Mouse (Mus musculus) embryonic facial prominence, embryonic 11.5 days (tissue): Measurements from ENCODE around the gene Stmn1. TPM values are rescaled to one million over a fixed set of nuclear protein-coding genes. Genes with fewer than 3 reads are reported as not detected.

Source experiments
- ATAC-seq: fragments of 200-750 bp; cut with Nextera tagmentation; replicated peaks from 2 replicates; pipeline ENCODE4 v1.8.0; 2017; ENCODE audit warnings: low read depth; ENCODE audit not compliant: insufficient number of reproducible peaks, low FRiP score, low TSS enrichment
- DNase-seq: peaks from one replicate; pipeline ENCODE4 v3.0.0-alpha.2; 2015; ENCODE audit warnings: low spot score
- H3K27ac ChIP-seq: fragments of 300-500 bp; sonication (generic); replicated peaks from 2 replicates; pipeline ENCODE4 v1.5.1; 2014; ENCODE audit warnings: mild to moderate bottlenecking, low read depth, low read length, control low read depth
- H3K27me3 ChIP-seq: fragments of 300-500 bp; sonication (generic); 2 replicates; pipeline ENCODE4 v1.6.1; 2014; ENCODE audit warnings: mild to moderate bottlenecking, low read length, moderate library complexity, mixed read lengths; ENCODE audit not compliant: control insufficient read depth, insufficient read depth
- H3K36me3 ChIP-seq: fragments of 300-500 bp; sonication (generic); replicated peaks from 2 replicates; pipeline ENCODE4 v1.6.1; 2014; ENCODE audit warnings: low read depth, mild to moderate bottlenecking, low read length, moderate library complexity, mixed read lengths; ENCODE audit not compliant: control insufficient read depth, insufficient read depth
- H3K4me1 ChIP-seq: fragments of 300-500 bp; sonication (generic); 2 replicates; pipeline ENCODE4 v1.6.1; 2014; ENCODE audit warnings: low read length, mixed read lengths; ENCODE audit not compliant: control insufficient read depth, insufficient read depth
- H3K4me2 ChIP-seq: fragments of 300-500 bp; sonication (generic); 2 replicates; pipeline ENCODE4 v1.6.1; 2014; ENCODE audit warnings: low read depth, mild to moderate bottlenecking, control low read depth, low read length, moderate library complexity
- H3K4me3 ChIP-seq: fragments of 300-500 bp; sonication (generic); 2 replicates; pipeline ENCODE4 v1.5.1; 2014; ENCODE audit warnings: low read depth, low read length, control low read depth
- H3K9ac ChIP-seq: fragments of 300-500 bp; sonication (generic); replicated peaks from 2 replicates; pipeline ENCODE4 v1.6.1; 2014; ENCODE audit warnings: mild to moderate bottlenecking, control low read depth, low read length
- H3K9me3 ChIP-seq: fragments of 300-500 bp; sonication (generic); replicated peaks from 2 replicates; pipeline ENCODE4 v1.6.1; 2016; ENCODE audit warnings: mild to moderate bottlenecking, low read length, inconsistent platforms, mixed read lengths; ENCODE audit not compliant: control insufficient read depth
- WGBS: fragments of 180-500 bp; shearing (Covaris S2); extraction: QIAGEN DNeasy Blood & Tissue Kit; methylation state at CpG from one replicate; pipeline ENCODE4 v1.1.7; 2014; 5-methylcytosine and 5-hydroxymethylcytosine counted together
- polyA plus RNA-seq: library from polyadenylated mRNA; unstranded; fragments of >200 nt; fragmentation: Nextera tagmentation; extraction: Ambion mirVana; gene quantifications from 2 replicates; pipeline ENCODE4 v1.2.1, GENCODE M21; 2014

Stmn1 gene
- polyA plus RNA-seq, 1 experiment from 2014 or later: 3,396 TPM

DNA sequence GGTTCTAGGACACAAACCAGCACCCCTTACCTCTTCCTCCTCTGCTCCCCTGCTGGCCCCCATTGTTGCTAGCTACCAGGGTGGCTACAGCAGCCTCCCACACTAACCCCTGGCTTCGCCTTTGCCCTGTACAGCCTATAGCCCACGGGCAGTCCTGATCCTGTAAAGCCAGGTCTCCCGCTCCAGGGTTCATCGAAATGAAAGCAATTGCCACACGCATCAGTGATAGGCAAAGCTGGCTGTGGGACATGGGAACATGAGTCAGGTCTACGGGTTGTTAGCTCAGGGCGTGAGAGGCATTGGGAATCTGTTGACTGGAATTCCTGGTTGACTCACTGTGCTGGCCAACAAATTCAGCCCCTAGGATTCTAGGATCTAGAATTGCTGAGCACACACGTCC is 14.3 kb downstream of the Stmn1 start:
- Histone ChIP-seq H3K4me3 (no peak overlapping the region), H3K4me2 (no peak overlapping the region), H3K9ac (no peak overlapping the region), H3K4me1 (no peaks in the 10 kb centered on the region), H3K36me3 (no peaks in the 10 kb centered on the region), H3K27ac (no peak overlapping the region), H3K9me3 (no peaks in the 10 kb centered on the region), H3K27me3 (no peaks in the 10 kb centered on the region; the same call in 1 of the 2 replicates)
- WGBS: 77% methylated on average over 8 of the region's 8 CpGs
- DNase-seq: no peak
- no peak for ATAC-seq

DNA sequence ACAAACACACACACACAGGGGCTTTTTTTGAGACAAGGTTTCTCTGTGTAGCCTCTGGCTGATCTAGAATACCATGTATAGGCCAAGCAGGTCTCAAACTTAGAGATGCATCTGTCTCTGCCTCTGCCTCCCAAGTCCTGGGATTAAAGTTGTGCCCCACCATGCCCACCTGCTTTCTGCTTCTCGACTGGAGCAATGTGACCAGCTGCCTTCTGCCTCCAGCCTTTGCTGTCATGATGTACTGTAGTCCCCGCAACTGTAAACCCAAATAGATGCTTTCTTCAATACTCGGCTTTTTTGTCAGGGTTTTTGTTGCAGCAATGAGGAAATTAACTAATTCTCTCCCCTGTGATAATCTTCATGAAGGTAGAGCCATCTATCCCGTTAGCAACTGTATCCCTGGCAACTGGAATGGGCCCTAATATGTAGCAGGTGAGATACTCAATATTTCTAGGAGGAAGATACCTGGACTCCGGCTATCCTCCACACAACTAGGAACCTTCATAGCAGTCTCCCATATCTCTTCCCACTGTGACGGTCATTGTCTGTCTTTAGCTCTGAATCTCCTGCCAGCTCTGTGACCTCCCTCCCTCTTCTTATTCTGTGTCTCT is 15.1 kb downstream of the Stmn1 start:
- no peak for DNase-seq
- H3K4me3 ChIP-seq: no peak overlapping the region
- H3K9me3 ChIP-seq: no peaks in the 10 kb centered on the region
- H3K4me1 ChIP-seq: no peaks in the 10 kb centered on the region
- H3K9ac ChIP-seq: no peak overlapping the region
- 73% methylated on average over 6 of the region's 6 CpGs for WGBS
- no peaks in the 10 kb centered on the region; the same call in 1 of the 2 replicates for H3K27me3 ChIP-seq
- no peak overlapping the region for H3K27ac ChIP-seq
- no peak overlapping the region for H3K4me2 ChIP-seq
- no peak for ATAC-seq
- H3K36me3 ChIP-seq: no peaks in the 10 kb centered on the region

DNA sequence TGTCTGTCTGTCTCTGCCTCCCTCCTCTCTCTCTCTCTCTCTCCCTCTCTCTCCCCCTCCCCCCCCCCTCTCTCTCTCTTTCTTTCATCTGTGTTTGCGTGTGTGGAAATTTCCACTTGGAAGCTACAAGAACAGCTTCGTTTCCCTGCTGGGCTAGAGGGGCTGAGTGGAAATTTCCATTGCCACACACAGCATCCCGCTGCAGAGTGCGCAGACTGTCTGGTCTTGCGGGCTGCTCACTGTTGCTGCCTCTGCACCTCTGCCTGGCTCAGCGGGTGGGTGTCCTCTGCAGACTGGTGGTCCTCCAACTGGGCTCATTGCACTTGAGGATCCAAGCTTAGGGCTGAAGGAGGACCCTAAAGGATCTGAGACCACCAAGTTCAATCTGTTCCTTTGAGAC is 15.6 kb downstream of the Stmn1 start:
- Histone ChIP-seq H3K4me1 (no peaks in the 10 kb centered on the region), H3K9ac (no peak overlapping the region), H3K4me3 (no peak overlapping the region), H3K9me3 (no peaks in the 10 kb centered on the region), H3K36me3 (no peaks in the 10 kb centered on the region), H3K4me2 (no peak overlapping the region), H3K27me3 (no peaks in the 10 kb centered on the region; the same call in 1 of the 2 replicates), H3K27ac (no peak overlapping the region)
- no peak for DNase-seq
- WGBS: 57% methylated on average over 6 of the region's 6 CpGs
- ATAC-seq: no peak

DNA sequence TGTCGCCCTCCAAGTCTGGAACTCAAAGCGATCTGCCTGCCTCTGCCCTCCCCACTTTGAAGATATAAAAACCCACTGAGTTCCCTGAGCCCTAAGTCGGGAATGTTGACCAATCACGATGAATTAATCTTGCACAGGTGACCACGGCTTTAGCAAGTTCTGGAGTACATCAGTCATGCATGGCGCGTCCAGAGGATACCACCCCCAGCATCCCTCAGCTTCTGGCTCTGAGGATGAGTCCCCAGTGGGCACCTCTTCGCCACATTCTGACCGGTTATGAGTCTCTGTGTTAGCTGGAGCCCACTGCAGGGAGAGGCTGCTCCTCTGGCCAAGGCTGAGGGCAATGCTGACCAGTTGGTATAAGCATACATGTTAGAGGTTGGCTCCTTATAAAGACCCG is 16.1 kb downstream of the Stmn1 start:
- no peaks in the 10 kb centered on the region for H3K9me3 ChIP-seq
- no peak overlapping the region for H3K4me3 ChIP-seq
- no peaks in the 10 kb centered on the region; the same call in 1 of the 2 replicates for H3K27me3 ChIP-seq
- ATAC-seq: no peak
- no peak overlapping the region for H3K27ac ChIP-seq
- DNase-seq: no peak
- H3K9ac ChIP-seq: no peak overlapping the region
- H3K4me1 ChIP-seq: no peaks in the 10 kb centered on the region
- H3K36me3 ChIP-seq: no peaks in the 10 kb centered on the region
- no peak overlapping the region for H3K4me2 ChIP-seq
- 83% methylated on average over 10 of the region's 10 CpGs for WGBS

DNA sequence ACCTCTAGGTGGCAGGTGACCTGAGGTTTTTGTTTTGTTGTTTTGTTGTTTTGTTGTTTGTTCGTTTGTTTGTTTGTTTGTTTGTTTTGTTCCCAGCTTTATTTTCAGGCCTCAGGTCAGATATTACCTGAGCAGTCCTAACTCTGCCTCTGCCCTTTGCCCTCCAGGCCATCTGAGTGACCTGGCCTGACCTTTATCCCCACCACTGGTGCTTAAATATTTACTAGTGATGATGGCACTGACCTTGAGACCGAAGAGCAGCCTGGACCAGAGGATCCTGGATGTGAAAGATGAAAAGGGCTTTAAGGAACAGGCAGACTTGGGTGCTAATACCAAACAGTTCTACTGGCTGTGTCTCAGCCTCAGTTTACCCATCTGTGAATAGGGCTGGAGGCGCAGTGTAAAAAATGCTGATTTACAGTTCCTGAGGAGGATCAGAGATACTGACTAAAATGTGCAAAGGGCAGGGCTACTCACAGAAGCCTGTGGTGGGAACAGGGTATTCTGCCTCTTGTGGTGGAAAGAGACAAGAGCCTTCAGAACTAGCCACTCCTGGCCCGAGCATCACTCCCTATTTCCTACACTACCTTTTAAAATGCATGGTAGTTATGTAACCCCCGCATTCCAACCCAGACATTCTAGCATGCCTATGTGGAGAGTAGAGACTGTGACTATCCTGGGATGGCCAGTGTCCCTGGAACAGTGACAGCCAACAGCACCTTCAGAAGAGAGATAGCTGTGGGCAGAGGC is 17.2 kb downstream of the Stmn1 start:
- Histone ChIP-seq H3K27ac (no peak overlapping the region), H3K4me3 (no peak overlapping the region), H3K36me3 (no peaks in the 10 kb centered on the region), H3K4me2 (no peak overlapping the region), H3K9me3 (no peaks in the 10 kb centered on the region), H3K27me3 (no peaks in the 10 kb centered on the region; the same call in 1 of the 2 replicates), H3K4me1 (no peaks in the 10 kb centered on the region), H3K9ac (no peak overlapping the region)
- WGBS: 85% methylated on average over 5 of the region's 5 CpGs
- DNase-seq (no peak), ATAC-seq (no peak)

DNA sequence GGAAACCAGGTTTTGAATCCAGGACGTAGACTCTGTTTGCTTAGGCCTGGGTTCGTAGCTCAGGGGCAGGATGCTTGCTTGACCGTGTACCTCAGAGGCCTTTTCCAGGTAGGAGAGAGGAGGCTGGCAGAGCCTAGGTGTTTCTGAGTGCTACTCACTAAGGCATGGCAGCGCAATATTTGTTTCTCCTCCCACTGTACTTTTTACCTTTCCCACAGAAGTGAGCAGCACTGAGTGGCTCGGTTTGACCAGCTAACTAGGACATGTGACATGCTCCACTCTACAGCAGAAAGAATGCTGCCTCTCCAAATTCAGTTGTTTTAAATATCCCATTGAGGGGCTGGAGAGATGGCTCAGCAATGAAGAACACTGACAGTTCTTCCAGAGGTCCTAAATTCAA is 20.1 kb downstream of the Stmn1 start:
- 89% methylated on average over 5 of the region's 5 CpGs for WGBS

DNA sequence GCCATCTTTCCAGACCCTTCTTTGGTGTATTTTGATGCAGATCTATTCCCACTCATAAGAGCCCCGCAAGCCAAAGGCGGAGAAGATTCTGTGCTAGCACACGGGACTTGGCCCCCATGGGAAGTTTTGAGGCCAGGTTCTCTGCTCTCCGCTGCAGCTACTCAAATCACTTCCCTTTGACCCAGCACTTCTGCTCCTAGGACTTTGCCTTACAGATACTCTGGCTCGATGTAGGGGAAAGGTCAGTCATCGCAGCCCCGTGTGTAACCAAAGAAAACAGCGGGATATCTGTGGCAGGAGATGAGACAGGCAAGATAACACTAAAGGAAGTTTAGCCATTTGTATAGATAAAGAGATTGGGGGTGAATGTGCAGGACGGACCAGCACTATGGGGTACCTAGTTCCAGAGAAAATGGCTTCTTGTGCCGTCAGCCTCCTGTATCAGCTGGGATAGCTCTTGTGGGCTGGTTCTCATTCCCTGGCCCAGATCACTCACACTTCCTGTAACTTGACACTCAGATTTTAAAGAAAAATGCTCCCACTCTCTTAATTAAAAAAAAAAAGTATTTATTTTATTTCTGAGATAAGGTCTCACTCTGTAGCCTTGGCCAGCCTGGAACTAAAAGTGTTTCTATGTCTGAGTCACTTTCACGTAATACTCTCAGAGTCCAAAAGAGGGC is 22.0 kb downstream of the Stmn1 start:
- no peaks in the 10 kb centered on the region for H3K4me1 ChIP-seq
- ATAC-seq (no peak), DNase-seq (no peak)
- no peak overlapping the region for H3K4me3 ChIP-seq
- no peak overlapping the region for H3K4me2 ChIP-seq
- no peak overlapping the region for H3K9ac ChIP-seq
- WGBS: 84% methylated on average over 11 of the region's 11 CpGs
- H3K27ac ChIP-seq: no peak overlapping the region
- H3K27me3 ChIP-seq: no peaks in the 10 kb centered on the region
- no peaks in the 10 kb centered on the region for H3K36me3 ChIP-seq
- no peaks in the 10 kb centered on the region for H3K9me3 ChIP-seq

More for the DNA sequence above, 20.1 kb downstream of the Stmn1 start:
- no peak for ATAC-seq
- Histone ChIP-seq H3K4me1 (no peaks in the 10 kb centered on the region), H3K9me3 (no peaks in the 10 kb centered on the region), H3K4me3 (no peak overlapping the region), H3K27me3 (no peaks in the 10 kb centered on the region), H3K4me2 (no peak overlapping the region), H3K36me3 (no peaks in the 10 kb centered on the region), H3K9ac (no peak overlapping the region), H3K27ac (no peak overlapping the region)
- no peak for DNase-seq

DNA sequence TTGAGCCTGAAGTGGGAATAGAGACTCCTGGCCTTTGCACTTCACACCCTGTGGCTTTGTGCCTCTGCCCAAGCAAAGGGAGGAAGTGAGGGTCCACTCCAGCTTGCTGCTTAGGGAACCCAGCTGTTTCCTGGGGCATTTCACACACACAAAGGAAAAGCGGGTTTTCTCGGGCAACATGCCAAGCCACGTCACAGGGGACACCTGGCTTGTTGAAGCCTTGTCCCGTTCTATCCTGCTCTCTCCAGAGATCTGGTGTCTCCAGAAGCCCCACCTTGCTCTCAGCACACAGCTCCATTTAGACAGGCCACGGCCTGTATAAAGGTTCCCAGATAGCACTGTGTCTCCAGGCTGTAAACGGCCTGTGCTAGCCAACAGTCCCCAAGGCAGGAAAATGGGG is 23.6 kb downstream of the Stmn1 start:
- Histone ChIP-seq H3K4me2 (no peak overlapping the region), H3K36me3 (no peaks in the 10 kb centered on the region), H3K27ac (no peak overlapping the region), H3K9ac (no peak overlapping the region), H3K9me3 (no peaks in the 10 kb centered on the region), H3K27me3 (no peaks in the 10 kb centered on the region), H3K4me3 (no peak overlapping the region), H3K4me1 (no peaks in the 10 kb centered on the region; the same call in 1 of the 2 replicates)
- DNase-seq (no peak), ATAC-seq (no peak)
- WGBS: 78% methylated on average over 6 of the region's 6 CpGs
